Comparison of ENCODE assay signal across 9 mouse cellular contexts in the genomic region with DNA sequence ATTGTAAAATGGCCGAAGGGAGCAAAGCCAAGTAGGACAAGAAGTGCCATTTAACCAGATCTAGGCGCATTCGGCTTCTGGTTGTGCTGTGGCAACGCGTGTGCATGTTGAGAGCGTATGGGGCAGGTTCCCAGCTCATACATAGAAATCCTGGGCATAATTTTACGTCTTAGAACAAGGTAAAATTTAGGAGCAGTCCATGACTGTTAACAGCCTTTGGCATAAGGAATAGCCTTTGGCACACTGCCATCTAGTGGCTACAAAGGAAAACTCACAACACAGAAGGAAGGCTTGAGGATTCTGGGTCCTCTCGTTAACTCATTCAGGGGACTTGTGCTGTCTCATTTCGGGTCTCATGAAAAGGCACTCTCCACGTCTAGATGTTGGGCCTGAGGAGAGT. TPM values are rescaled to one million over a fixed set of nuclear protein-coding genes. Genes with fewer than 3 reads are reported as not detected.
DNase-seq lines count a peak whose midpoint lies in the region; ATAC-seq and TF ChIP-seq lines count a peak whose summit lies in the region.
"Had no signal": no experiment of that assay in that cellular context is flagged by ENCODE, and none has a peak within 500 bp of the region (broad histone marks: within the 10 kb centered on the region; RNA-seq: fewer than 3 reads in every experiment).

No protein-coding gene starts in this region.

- peak; percentile 72 for TF ChIP-seq RAD21 in MEL (IDR thresholded peaks at IDR 0.05; ENCODE audit: low read depth, low read length)

- WGBS in lung, postnatal 0 days, result 14% methylated on average over 10 of the region's 10 CpGs

- H3K27ac ChIP-seq in gastrocnemius, adult 2 months, result no peak overlapping the region
- no peak overlapping the region for H3K27ac ChIP-seq in MEL (ENCODE audit: control insufficient read depth, low read depth, low read length)
- H3K27ac ChIP-seq in lung, postnatal 0 days (ENCODE audit: low read length), result no peak overlapping the region

- H3K36me3 ChIP-seq in MEL (ENCODE audit: control insufficient read depth in 1 of 2, insufficient read depth in 2 of 2, low read length in 2 of 2), result 0 out of 4 replicates have a peak, but pooled peaks cover 0 to 1% of the 10 kb centered on the region in 2 experiments
- no peaks in the 10 kb centered on the region for H3K36me3 ChIP-seq in lung, postnatal 0 days (ENCODE audit: insufficient read depth, low read length)

- TF ChIP-seq EP300 in MEL (IDR thresholded peaks at IDR 0.05; ENCODE audit: low read depth in 1 of 2, low read length in 2 of 2), result no peak
- no peak for TF ChIP-seq EP300 in lung, postnatal 0 days (IDR thresholded peaks at IDR 0.05)

- peak; percentile 60 for TF ChIP-seq CTCF in gastrocnemius, adult 2 months (IDR thresholded peaks at IDR 0.05)
- TF ChIP-seq CTCF in MEL (IDR thresholded peaks at IDR 0.05 in 2 of 3, conservative IDR thresholded peaks at IDR 0.05 in 1 of 3; ENCODE audit: control insufficient read depth in 1 of 3, insufficient read depth in 1 of 3, low read depth in 2 of 3, low read length in 3 of 3, poor library complexity in 1 of 3, severe bottlenecking in 1 of 3), result peak; percentile 38 to 70 (median 60); a peak in 5 of 6 replicates
- TF ChIP-seq CTCF in lung, postnatal 0 days (IDR thresholded peaks at IDR 0.05), result peak; percentile 86

- no peak for TF ChIP-seq POLR2A in MEL (IDR thresholded peaks at IDR 0.05; ENCODE audit: control insufficient read depth in 1 of 2, insufficient read depth in 1 of 2, low read depth in 1 of 2, low read length in 2 of 2, poor library complexity in 1 of 2)

- no peaks in the 10 kb centered on the region for H3K79me2 ChIP-seq in MEL (ENCODE audit: control insufficient read depth, insufficient read depth, low read length, poor library complexity)

- H3K27me3 ChIP-seq in MEL (ENCODE audit: control insufficient read depth in 1 of 2, insufficient read depth in 2 of 2, low read length in 2 of 2), result no peaks in the 10 kb centered on the region
- H3K27me3 ChIP-seq in lung, postnatal 0 days (replicated peaks; ENCODE audit: insufficient read depth, low read length), result no peaks in the 10 kb centered on the region

- H3K4me2 ChIP-seq in lung, postnatal 0 days (replicated peaks; ENCODE audit: low read depth, low read length), result no peak overlapping the region

- no peak overlapping the region for H3K4me3 ChIP-seq in gastrocnemius, adult 2 months
- no peak overlapping the region for H3K4me3 ChIP-seq in MEL (ENCODE audit: control insufficient read depth in 1 of 2, insufficient read depth in 1 of 2, low read depth in 2 of 2, low read length in 2 of 2)
- no peak overlapping the region for H3K4me3 ChIP-seq in lung, postnatal 0 days (ENCODE audit: low read depth, low read length)

- intact Hi-C loops in gastrocnemius, adult 2 months (cut with DNase I), result no loop called here
- intact Hi-C loops in gastrocnemius, postnatal 36 days (cut with DNase I), result loop anchor here (5.0 kb wide), 1 partner anchor 112 kb away; no protein-coding TSS in a partner anchor

- no peak overlapping the region for H3K9ac ChIP-seq in MEL (ENCODE audit: control insufficient read depth, low read depth, low read length, poor library complexity, severe bottlenecking)
- H3K9ac ChIP-seq in lung, postnatal 0 days (replicated peaks; ENCODE audit: low read depth), result no peak overlapping the region

- no peak; the same call in 1 of the 2 replicates for ATAC-seq in lung, postnatal 0 days

- DNase-seq in gastrocnemius, adult 2 months, result no peak
- no peak for DNase-seq in gastrocnemius, postnatal 36 days
- DNase-seq in MEL (ENCODE audit: low read depth, low spot score), result peak; percentile 70
- DNase-seq in cerebellum, adult 9-11 months, result peak; percentile 32
- DNase-seq in frontal cortex, postnatal 36 days (ENCODE audit: low spot score in 2 of 2), result peak; percentile 47 to 75
- peak; percentile 53 for DNase-seq in kidney, postnatal 14 days
- DNase-seq in lung, postnatal 0 days (ENCODE audit: low spot score), result peak; percentile 79
- peak; percentile 66 to 69 for DNase-seq in right cerebral cortex, adult 2 months (ENCODE audit: low spot score in 2 of 2)

- peaks cover 3 to 15% of the 10 kb centered on the region in 2 experiments; a peak in 3 of 4 replicates for H3K4me1 ChIP-seq in MEL (ENCODE audit: control insufficient read depth in 1 of 2, insufficient read depth in 2 of 2, low read length in 2 of 2)
- H3K4me1 ChIP-seq in lung, postnatal 0 days (ENCODE audit: insufficient read depth, low read depth, low read length), result no peaks in the 10 kb centered on the region

- H3K9me3 ChIP-seq in MEL (replicated peaks; ENCODE audit: insufficient read depth, low read length), result no peaks in the 10 kb centered on the region
- no peaks in the 10 kb centered on the region for H3K9me3 ChIP-seq in lung, postnatal 0 days (ENCODE audit: low read length)

TF ChIP-seq in MEL, 35 proteins besides CTCF, POLR2A, EP300 and RAD21:
- TF ChIP-seq SMC3 (IDR thresholded peaks at IDR 0.05; ENCODE audit: low read depth, low read length) (peak; percentile 65), HCFC1 (IDR thresholded peaks at IDR 0.05; ENCODE audit: low read depth, low read length) (no peak), MAX (IDR thresholded peaks at IDR 0.05; ENCODE audit: low read length) (no peak), KAT2A (conservative IDR thresholded peaks at IDR 0.05; ENCODE audit: low read depth, low read length) (no peak), MYB (IDR thresholded peaks at IDR 0.05; ENCODE audit: low read depth, low read length) (no peak), ZC3H11A (IDR thresholded peaks at IDR 0.05; ENCODE audit: low read depth, low read length) (peak; percentile 47; the same call in 1 of the 2 replicates), NELFE (IDR thresholded peaks at IDR 0.05; ENCODE audit: low read depth, low read length) (no peak)
TF ChIP-seq in MEL: peak in this region for 2.

RNA-seq across cellular contexts. Expression of a gene that starts 17.6 kb away (rescaled TPM):
- total RNA-seq in gastrocnemius, adult 2 months (2021), result not detected
- not detected for total RNA-seq in gastrocnemius, postnatal 36 days (2021)
- not detected in 2 replicates for total RNA-seq in MEL (2012; rRNA removed)
- polyA plus RNA-seq in MEL (2012; ENCODE audit: insufficient read depth in 1 of 2, insufficient read length in 2 of 2, low read depth in 1 of 2, low replicate concordance in 2 of 2, missing spikeins in 1 of 2), result not detected
- polyA plus RNA-seq in lung, postnatal 0 days (2015; fragmentation: Nextera tagmentation; extraction: Ambion mirVana), result 0.05 and 0.16 TPM in 2 replicates
- total RNA-seq: left cerebral cortex, adult 8-10 months had no signal

Comparison
In these comparisons a context has a peak if more than half of its experiments do, and no peak if none do; other contexts are left out.
1. DNase-seq: peak in MEL (single experiment), cerebellum, adult 9-11 months (single experiment), frontal cortex, postnatal 36 days (2 of 2), kidney, postnatal 14 days (single experiment), lung, postnatal 0 days (single experiment) and right cerebral cortex, adult 2 months (2 of 2); none in gastrocnemius, adult 2 months (single experiment) and gastrocnemius, postnatal 36 days (0 of 2).
2. Peak in every context shown above with its lines, with median percentiles within 50 percentile points of each other: CTCF ChIP-seq.